Mouse (Mus musculus) brown adipose tissue, adult 24 weeks (tissue): ENCODE measurements around the gene Insc. TPM values are rescaled to one million over a fixed set of nuclear protein-coding genes. Genes with fewer than 3 reads are reported as not detected.

Source experiments
- H3K27ac ChIP-seq: fragments of 200-500 bp; replicated peaks from 2 replicates; pipeline ENCODE4 v1.5.1; 2012; ENCODE audit warnings: low read depth, mild to moderate bottlenecking, low read length
- H3K4me1 ChIP-seq: fragments of 200-500 bp; 2 replicates; pipeline ENCODE4 v1.6.1; 2012; ENCODE audit warnings: low read length, mixed read lengths; ENCODE audit not compliant: control insufficient read depth, insufficient read depth, insufficient read length
- H3K4me3 ChIP-seq: fragments of 200-500 bp; 2 replicates; pipeline ENCODE4 v1.5.1; 2012; ENCODE audit warnings: low read depth, mild to moderate bottlenecking, low read length, moderate library complexity; ENCODE audit not compliant: insufficient read depth
- polyA plus RNA-seq: library from polyadenylated mRNA; stranded (reverse); fragments of >200 nt; gene quantifications from 2 replicates; pipeline ENCODE4 v1.2.4, GENCODE M21; 2012; ENCODE audit not compliant: missing spikeins, insufficient read depth, insufficient read length

Insc gene
- polyA plus RNA-seq, 1 experiment = not detected

DNA sequence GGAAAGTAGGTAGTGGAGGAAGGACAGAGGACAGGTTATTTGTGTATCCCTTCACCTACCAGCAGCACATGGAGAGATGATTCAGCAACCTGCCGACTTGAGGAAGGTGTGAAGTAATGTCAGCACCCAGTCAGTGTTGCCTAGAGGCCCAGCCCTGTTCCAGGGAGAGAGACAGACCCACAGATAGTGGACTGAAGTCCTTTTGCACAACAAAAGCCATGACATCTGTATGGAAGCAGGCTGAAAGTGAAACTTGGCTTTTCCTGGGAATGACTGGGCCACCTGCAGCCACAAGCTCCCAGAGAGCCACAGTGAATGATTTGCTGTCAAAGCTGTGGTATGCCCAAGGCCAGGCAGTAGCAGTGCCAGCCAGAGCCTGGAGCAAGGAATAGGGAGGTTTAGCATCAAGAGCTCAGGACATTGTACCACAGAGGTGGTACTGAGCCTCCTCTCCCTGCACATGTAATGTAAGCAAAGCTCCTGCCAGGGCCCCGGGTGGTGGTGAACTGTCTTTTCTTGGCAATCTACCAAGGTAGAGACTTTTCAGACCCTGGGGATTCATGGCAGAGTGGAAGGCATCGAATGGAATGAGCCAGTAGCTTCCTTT, 1.2 kb downstream of the Insc start:
- H3K4me3 ChIP-seq = no peak overlapping the region
- no peak overlapping the region for H3K27ac ChIP-seq
- H3K4me1 ChIP-seq = no peaks in the 10 kb centered on the region

DNA sequence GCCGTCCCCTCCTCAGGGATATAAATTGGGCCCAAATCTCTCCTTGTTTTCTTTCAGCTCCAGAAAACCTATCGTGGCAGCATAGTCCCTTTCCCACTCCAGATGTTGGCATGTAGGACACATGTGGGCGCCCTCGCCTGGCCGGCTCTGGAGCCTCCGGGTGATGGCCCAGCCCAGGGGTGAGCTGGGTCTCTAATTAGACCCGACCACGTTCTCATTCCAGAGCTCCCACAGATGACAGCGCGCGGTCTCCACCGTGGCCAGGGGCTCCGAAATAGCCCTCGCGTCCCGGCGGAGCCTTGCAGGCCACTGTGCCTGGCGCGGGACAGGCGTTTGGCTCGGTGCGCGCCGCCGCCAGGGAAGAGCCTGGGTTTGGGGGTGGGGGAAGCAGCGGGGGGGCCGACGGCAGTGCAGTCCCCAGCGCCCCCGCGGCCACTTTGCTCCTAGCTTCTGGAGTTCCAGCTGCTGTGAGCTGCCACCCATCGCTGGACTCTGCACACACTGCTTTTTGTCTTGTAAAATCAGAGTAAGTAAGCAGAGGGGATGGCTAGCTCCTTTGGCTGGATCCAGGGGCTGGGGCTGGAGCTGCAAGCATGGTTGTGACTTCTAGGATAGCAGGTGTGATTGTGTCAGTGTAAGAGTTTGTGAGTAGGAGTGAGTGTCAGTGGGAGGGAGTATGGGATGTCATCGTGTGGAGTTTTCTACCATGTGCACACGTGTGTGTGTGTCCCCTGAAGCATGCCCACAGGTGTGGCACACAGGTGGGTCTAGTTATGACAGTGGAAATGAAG, 2.2 kb downstream of the Insc start:
- H3K4me1 ChIP-seq = no peaks in the 10 kb centered on the region
- no peak overlapping the region for H3K27ac ChIP-seq
- no peak overlapping the region for H3K4me3 ChIP-seq

DNA sequence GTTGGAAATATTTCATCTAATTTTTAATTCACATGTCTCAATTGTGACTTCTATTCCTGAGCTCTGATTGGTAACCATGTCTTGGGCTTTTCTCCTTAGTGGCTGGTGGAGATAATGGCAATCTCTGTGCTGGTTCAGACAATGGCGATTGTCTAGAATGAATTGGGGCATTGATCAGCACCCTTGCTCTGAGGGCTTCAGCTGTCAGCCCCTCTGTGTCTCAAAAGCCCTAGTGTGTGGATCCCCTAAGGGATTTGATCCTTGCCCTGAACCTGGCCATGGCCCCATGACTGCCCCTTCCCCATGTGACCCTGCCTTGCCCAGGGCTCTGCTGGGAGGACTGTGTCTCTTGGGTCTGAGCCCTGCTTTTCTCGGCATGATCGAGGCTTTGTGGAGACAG, 4.1 kb downstream of the Insc start:
- no peak overlapping the region for H3K27ac ChIP-seq
- no peaks in the 10 kb centered on the region for H3K4me1 ChIP-seq

DNA sequence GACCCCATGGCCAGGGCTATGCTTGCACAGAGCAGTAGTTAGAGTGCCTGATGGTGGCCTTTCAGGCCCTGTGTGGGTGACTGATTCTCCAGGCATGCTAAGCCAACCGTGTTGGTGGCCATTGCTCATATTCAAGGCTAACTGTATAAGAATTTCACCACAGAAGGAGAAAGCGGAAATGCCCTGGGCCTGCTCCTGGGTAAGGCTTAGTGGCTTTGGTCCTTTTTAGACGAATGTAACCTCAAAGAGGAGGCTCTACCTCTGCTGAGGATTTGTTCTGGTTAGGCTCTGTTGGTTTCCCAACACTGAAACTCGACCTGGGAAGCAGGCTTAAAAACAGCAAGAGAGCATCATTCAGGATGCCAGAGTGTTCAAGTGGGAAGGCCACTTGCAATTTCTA, 4.7 kb downstream of the Insc start:
- Histone ChIP-seq H3K4me1 (no peaks in the 10 kb centered on the region), H3K4me3 (no peak overlapping the region), H3K27ac (no peak overlapping the region)

More for the DNA sequence above, 4.1 kb downstream of the Insc start:
- H3K4me3 ChIP-seq = no peak overlapping the region

DNA sequence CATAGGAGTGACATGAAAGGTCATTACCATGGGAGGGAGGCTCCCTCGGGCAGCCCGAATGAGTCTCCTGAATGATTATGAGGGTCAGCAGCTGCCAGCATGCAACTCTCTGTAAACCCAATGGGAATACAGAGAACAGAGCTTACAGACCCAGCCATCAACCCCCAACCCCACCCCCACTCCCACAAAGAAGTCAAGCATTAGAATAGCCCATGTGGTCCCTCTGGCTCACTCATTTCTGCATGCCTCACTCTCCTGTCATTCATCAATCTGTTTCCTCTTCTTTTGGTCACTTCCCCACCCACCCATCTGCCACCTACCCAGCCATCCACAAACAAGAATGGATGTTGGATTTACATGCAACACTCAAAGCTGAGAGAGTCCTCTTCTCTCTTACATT, 10.0 kb downstream of the Insc start:
- Histone ChIP-seq H3K4me3 (no peak overlapping the region), H3K4me1 (no peaks in the 10 kb centered on the region), H3K27ac (no peak overlapping the region)

DNA sequence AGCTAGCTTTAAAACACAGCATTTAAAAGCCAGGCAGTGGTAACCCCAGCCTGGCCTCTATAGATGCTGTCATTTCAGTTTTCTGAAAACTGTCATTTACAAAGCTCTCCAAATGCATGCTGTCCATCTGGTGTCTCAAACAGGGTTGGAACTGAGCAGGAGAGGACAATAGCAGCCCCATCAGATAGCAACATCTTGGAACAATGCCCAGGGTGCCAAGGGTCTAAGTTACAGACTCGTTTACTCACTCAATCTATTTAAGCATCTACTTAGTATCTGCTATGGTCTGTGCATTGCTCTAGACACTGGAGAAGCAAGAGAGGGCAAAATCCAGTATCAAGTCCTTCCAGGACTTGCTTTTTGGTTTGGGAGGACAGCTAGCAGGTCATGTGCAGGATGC, 10.7 kb downstream of the Insc start:
- Histone ChIP-seq H3K27ac (no peak overlapping the region), H3K4me3 (no peak overlapping the region), H3K4me1 (no peaks in the 10 kb centered on the region)

DNA sequence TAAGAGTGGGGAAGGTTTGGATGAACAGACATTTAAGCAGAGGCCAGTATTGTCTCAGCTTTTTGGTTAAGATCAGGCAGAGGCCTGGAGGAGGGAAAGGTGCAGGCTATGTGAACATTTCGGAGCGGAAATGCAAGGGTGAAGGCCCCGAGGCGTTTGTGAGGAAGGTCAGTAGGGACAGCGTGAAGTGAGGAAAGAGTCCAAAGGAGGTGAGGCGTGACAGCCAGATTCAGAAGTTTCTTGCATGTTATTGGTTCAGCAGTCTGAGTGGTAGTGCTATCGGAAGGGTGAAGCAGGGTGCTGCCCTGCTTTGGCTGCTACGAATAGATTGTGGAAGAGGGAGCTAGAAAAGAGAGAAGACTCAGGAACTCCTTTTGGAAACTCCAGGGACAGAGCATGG, 11.1 kb downstream of the Insc start:
- Histone ChIP-seq H3K4me3 (no peak overlapping the region), H3K27ac (no peak overlapping the region), H3K4me1 (no peaks in the 10 kb centered on the region)

DNA sequence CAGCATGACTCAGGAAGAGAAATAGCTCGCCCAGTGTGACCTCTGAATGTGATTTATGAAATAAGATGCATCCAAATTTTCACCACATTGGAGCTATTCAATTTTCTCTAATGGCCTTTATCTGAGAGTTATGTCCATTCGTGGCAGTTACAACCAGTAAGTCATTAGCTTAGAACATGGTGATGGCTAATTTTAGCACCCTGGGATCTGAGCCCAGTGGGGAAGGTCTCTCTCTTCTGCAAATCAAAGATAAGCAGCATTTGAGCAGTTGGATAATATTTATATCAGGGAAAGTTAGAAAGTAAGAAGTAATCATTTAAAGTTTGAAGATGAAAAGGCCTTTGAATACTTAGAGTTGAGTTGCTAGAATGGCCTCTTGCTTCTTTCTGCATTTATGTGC, 19.2 kb downstream of the Insc start:
- Histone ChIP-seq H3K4me3 (no peak overlapping the region), H3K4me1 (no peaks in the 10 kb centered on the region), H3K27ac (no peak overlapping the region)

DNA sequence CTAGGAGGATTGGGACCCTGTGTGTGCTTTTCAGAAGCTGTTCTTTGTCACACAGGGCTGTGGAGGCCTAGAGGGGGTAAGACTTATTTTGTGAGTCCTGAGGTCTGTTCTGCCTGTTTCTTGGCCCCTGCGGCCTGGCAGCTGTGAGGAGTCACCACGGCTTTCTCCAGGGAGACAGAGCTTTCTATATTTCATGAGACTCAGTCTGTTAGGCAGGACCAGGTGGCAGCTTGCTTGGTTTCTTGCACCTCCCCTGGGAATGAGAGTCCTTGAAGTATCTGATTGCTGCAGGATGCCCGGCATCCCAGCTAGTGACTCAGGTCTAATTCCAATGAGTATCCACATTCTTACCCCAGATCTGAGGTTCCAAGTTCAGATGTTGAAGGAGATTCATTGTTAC, 21.8 kb downstream of the Insc start:
- H3K27ac ChIP-seq = no peak overlapping the region
- no peaks in the 10 kb centered on the region for H3K4me1 ChIP-seq

DNA sequence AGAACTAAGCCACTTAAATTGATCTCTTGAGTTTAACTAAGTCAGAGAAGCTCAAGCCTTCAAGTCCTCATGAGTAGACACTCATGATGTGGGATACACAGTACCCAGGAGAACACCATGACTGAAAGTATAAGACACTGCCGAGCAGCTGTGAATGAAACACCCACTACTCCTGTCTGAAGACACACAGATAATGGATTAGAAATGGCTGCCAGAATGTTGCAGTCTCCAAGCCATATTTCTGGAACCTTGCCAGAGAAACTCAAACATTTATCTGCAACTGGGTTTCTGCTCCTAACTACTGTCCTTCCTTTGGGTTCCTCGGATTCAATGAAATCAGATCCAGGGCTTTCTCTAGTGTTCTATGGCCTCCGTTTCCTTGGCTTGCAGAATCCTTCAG, 23.0 kb downstream of the Insc start:
- H3K4me3 ChIP-seq = no peak overlapping the region
- no peak overlapping the region for H3K27ac ChIP-seq
- H3K4me1 ChIP-seq = no peaks in the 10 kb centered on the region

More for the DNA sequence above, 21.8 kb downstream of the Insc start:
- H3K4me3 ChIP-seq = no peak overlapping the region

DNA sequence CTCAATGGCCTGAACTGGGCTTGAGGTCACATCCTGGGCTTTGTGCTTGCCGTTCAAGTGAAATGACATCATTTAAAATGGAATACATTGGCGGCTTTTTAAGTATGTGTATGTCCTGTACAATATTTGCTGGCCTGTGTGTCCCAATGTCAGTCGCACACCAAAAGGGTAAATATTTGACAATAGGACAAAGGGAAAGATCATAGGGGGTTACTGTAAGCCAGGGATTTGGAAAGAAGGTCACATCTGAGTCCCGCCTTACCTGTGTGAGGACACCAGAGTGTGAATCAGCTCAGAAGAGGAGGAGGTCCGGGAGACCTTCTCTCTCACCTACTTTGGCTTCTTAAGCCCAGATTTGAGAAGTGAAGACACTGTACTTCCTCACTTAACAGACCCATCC, 25.0 kb downstream of the Insc start:
- Histone ChIP-seq H3K4me1 (no peaks in the 10 kb centered on the region), H3K4me3 (no peak overlapping the region), H3K27ac (no peak overlapping the region)

DNA sequence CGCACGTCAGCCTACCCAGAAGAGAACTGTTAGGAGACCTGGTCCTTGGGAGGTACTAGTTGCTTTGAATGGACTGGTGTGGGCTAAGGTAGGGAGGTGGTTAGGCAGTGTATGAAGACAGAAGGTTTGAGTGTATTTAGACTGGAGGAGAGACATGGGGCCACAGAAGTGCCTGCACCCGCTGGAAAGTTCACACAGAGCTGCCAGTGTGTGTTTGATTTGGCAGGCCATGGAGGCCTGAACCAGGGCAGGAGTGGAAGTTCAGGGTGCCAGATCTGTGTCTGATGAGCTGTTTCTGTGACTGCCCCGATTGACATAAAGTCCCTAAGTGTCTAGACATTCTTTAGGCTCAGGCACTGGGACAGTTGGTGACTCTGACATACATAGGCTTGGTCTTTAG, 25.5 kb downstream of the Insc start:
- Histone ChIP-seq H3K27ac (no peak overlapping the region), H3K4me3 (no peak overlapping the region), H3K4me1 (no peaks in the 10 kb centered on the region)

DNA sequence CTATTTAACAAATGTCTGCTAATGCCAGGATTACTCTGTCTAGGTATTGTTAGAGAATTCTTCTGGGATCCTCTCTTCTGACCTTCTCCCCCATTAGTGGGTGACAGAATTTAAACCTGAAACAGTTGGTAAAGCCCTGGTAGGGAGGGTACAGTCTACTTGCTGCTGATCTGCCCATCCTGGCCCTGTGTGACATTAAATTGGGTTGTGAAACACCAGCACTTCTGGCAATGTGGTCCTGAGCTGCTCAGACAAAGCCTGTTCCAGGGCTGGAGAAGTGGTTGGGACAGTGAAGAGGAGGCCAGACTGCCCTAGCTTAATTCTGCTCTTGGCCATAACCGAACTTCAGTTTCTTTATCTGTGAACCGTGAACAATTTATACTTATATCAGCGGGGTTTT, 27.1 kb downstream of the Insc start:
- Histone ChIP-seq H3K27ac (no peak overlapping the region), H3K4me3 (no peak overlapping the region), H3K4me1 (no peaks in the 10 kb centered on the region)

DNA sequence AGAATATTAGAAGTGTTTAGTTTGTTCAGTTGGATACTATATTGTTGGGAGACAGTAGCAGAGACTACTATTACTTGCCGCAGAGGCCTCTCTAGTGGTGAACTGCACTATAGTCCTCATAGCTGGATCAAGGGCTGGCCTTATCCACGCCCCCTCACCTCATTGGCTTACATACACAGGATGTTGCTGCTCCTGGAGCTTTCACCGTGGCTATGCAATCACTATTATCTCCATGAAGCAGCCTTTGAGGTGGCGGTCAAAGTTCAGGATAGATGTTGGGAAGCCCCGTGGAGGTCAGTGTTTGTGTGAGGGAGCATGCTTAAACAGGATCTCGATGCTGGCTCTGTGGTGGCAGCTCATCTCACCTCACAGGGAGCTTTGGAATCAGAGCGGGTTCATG, 28.3 kb downstream of the Insc start:
- no peak overlapping the region for H3K4me3 ChIP-seq
- no peaks in the 10 kb centered on the region for H3K4me1 ChIP-seq
- no peak overlapping the region for H3K27ac ChIP-seq

DNA sequence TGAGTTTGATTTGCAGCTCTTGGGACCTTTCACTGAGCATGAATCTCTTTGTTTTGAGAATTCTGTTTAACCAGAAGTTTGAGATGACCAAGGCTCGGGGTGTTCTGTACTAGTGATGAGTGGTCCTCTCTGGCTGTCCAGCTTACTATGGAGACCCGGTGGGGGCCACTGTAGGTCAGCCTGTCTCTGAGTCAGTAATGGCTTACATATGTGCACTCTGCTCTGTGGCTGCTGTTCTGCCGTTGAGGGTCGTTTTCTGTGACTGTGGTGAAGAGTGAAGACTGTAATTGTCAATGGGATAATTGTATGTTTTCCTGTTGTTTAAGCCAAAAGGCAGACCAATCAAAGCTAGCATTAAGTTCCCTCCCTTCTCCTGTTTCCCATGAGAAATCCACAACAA, 30.3 kb downstream of the Insc start:
- H3K4me3 ChIP-seq = no peak overlapping the region
- H3K27ac ChIP-seq = no peak overlapping the region

DNA sequence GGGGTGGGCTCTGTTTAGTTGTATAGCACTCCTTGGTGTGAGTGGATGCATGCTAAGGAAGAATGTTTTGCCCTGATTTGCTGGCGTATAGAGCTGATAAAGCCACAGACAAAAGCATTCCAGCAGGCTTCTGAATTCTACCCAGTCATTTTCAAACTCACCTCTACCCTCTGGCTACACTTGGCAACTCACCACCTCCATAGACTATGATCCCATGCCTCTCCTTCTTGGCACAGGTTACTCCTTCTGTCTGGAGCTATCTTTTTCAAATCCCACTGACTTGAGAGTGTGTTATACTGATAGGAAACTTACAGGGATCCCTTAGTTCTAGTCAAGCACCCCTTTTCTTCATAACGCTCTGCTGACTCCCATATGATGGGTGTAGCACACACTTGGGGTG, 32.4 kb downstream of the Insc start:
- Histone ChIP-seq H3K4me3 (no peak overlapping the region), H3K27ac (no peak overlapping the region), H3K4me1 (no peaks in the 10 kb centered on the region)

More for the DNA sequence above, 30.3 kb downstream of the Insc start:
- H3K4me1 ChIP-seq = no peaks in the 10 kb centered on the region
